ENCODE assay signal across 10 mouse cellular contexts in the genomic region with DNA sequence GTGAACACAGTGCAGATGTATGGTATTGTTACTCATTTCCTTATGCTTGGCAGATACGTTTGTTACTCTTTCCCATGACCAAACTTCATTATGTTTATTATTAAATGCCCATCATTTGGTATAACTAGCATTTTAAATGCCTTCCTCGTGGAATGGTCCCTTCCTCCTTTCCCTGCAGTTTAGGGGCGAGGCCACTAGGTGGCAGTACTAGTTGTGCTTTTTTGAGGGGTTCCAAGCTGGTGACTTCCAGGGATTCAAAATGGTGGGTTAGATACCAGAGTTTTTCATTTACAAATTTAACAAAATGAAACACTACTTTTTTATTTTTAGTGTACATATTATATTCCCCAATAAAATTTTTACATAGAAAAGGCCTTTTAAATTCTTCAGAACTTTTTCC.
DNase-seq lines count a peak whose midpoint lies in the region; ATAC-seq lines count a peak whose summit lies in the region.
"Had no signal": no experiment of that assay in that cellular context is flagged by ENCODE, and none has a peak within 500 bp of the region (broad histone marks: within the 10 kb centered on the region; RNA-seq: fewer than 3 reads in every experiment).

No protein-coding gene starts in this region.

- H3K4me3 ChIP-seq in hindbrain, embryonic 10.5 days: no peak overlapping the region
- H3K4me3 ChIP-seq in hindbrain, embryonic 12.5 days: no peak overlapping the region
- H3K4me3 ChIP-seq: embryonic facial prominence, embryonic 15.5 days; lung, embryonic 15.5 days had no signal

- H3K9me3 ChIP-seq in hindbrain, embryonic 10.5 days: no peaks in the 10 kb centered on the region
- H3K9me3 ChIP-seq in hindbrain, embryonic 12.5 days (replicated peaks): no peaks in the 10 kb centered on the region
- H3K9me3 ChIP-seq: embryonic facial prominence, embryonic 15.5 days; lung, embryonic 15.5 days had no signal

- no peak overlapping the region for H3K27ac ChIP-seq in hindbrain, embryonic 10.5 days
- H3K27ac ChIP-seq in hindbrain, embryonic 12.5 days: no peak overlapping the region
- H3K27ac ChIP-seq: embryonic facial prominence, embryonic 15.5 days; lung, embryonic 15.5 days had no signal

- H3K9ac ChIP-seq in hindbrain, embryonic 12.5 days: no peak overlapping the region
- H3K9ac ChIP-seq: embryonic facial prominence, embryonic 15.5 days; lung, embryonic 15.5 days had no signal

- no peaks in the 10 kb centered on the region for H3K4me1 ChIP-seq in hindbrain, embryonic 10.5 days (replicated peaks)
- H3K4me1 ChIP-seq in hindbrain, embryonic 12.5 days: no peaks in the 10 kb centered on the region
- H3K4me1 ChIP-seq: embryonic facial prominence, embryonic 15.5 days; lung, embryonic 15.5 days had no signal

- DNase-seq in hindbrain, embryonic 10.5 days (ENCODE audit: low spot score): peak; percentile 78
- DNase-seq in CD4-positive helper T cell, adult 2 months (ENCODE audit: low read depth, low spot score): peak; percentile 46
- DNase-seq in adrenal gland, adult 2 months: peak; percentile 59
- DNase-seq in embryo, embryonic 11 days: peak; percentile 70
- DNase-seq in kidney, postnatal 36 days: peak; percentile 48 to 77
- peak; percentile 54 for DNase-seq in lung, postnatal 25 days (ENCODE audit: low spot score)
- peak; percentile 68 for DNase-seq in splenic B cell, adult 2 months (ENCODE audit: low read depth, low spot score)

- no peak overlapping the region for H3K4me2 ChIP-seq in hindbrain, embryonic 12.5 days (replicated peaks)
- H3K4me2 ChIP-seq: embryonic facial prominence, embryonic 15.5 days; lung, embryonic 15.5 days had no signal

- ATAC-seq in hindbrain, embryonic 12.5 days (ENCODE audit: low FRiP score): no peak

- no peaks in the 10 kb centered on the region for H3K27me3 ChIP-seq in hindbrain, embryonic 10.5 days (ENCODE audit: insufficient read depth, poor library complexity, severe bottlenecking)
- no peaks in the 10 kb centered on the region for H3K27me3 ChIP-seq in hindbrain, embryonic 12.5 days
- no peaks in the 10 kb centered on the region for H3K27me3 ChIP-seq in splenic B cell, adult 2 months (ENCODE audit: control insufficient read depth, insufficient read depth, low read length, poor library complexity, severe bottlenecking)
- H3K27me3 ChIP-seq: embryonic facial prominence, embryonic 15.5 days; lung, embryonic 15.5 days had no signal

- 42% methylated on average over 3 of the region's 3 CpGs for WGBS in hindbrain, embryonic 10.5 days
- WGBS in hindbrain, embryonic 12.5 days: 38% methylated on average over 3 of the region's 3 CpGs

- peaks cover 99% of the 10 kb centered on the region for H3K36me3 ChIP-seq in hindbrain, embryonic 10.5 days
- H3K36me3 ChIP-seq in hindbrain, embryonic 12.5 days: peaks cover 83% of the 10 kb centered on the region
- peaks cover 9% of the 10 kb centered on the region; the same call in 1 of the 2 replicates for H3K36me3 ChIP-seq in splenic B cell, adult 2 months (ENCODE audit: control insufficient read depth, insufficient read depth, low read length, poor library complexity, severe bottlenecking)
